ENCODE assay signal across 22 mouse cellular contexts in genomic region chr4:140500766-140501165, GRCm38 (mm10).
DNase-seq lines count a peak whose midpoint lies in the region; ATAC-seq and TF ChIP-seq lines count a peak whose summit lies in the region.
"Had no signal": no experiment of that assay in that cellular context is flagged by ENCODE, and none has a peak within 500 bp of the region (broad histone marks: within the 10 kb centered on the region; RNA-seq: fewer than 3 reads in every experiment).

No protein-coding gene starts in this region.

- H3K27me3 ChIP-seq in kidney, embryonic 15.5 days, result peaks cover 81% of the 10 kb centered on the region
- H3K27me3 ChIP-seq in limb, embryonic 10.5 days (ENCODE audit: low read depth, poor library complexity, severe bottlenecking), result no peaks in the 10 kb centered on the region
- H3K27me3 ChIP-seq in hindbrain, embryonic 12.5 days, result peaks cover 4% of the 10 kb centered on the region
- H3K27me3 ChIP-seq: embryonic facial prominence, embryonic 12.5 days; hindbrain, embryonic 15.5 days had no signal

- no peak overlapping the region for H3K4me2 ChIP-seq in kidney, embryonic 15.5 days
- H3K4me2 ChIP-seq in hindbrain, embryonic 12.5 days (replicated peaks), result no peak overlapping the region
- H3K4me2 ChIP-seq: embryonic facial prominence, embryonic 12.5 days; heart, embryonic 12.5 days; hindbrain, embryonic 15.5 days had no signal

- 52% methylated on average over 7 of the region's 7 CpGs for WGBS in kidney, embryonic 15.5 days
- WGBS in limb, embryonic 10.5 days, result 77% methylated on average over 7 of the region's 7 CpGs
- WGBS in hindbrain, embryonic 12.5 days, result 50% methylated on average over 7 of the region's 7 CpGs

- H3K36me3 ChIP-seq in kidney, embryonic 15.5 days, result no peaks in the 10 kb centered on the region
- H3K36me3 ChIP-seq in ES-E14 (ENCODE audit: control insufficient read depth, insufficient read depth, low read length, poor library complexity, severe bottlenecking), result no peaks in the 10 kb centered on the region
- no peaks in the 10 kb centered on the region for H3K36me3 ChIP-seq in limb, embryonic 10.5 days
- H3K36me3 ChIP-seq in hindbrain, embryonic 12.5 days, result no peaks in the 10 kb centered on the region
- H3K36me3 ChIP-seq: embryonic facial prominence, embryonic 12.5 days; heart, embryonic 12.5 days; hindbrain, embryonic 10.5 days; hindbrain, embryonic 15.5 days had no signal

- DNase-seq in kidney, postnatal 14 days, result no peak
- DNase-seq in ES-E14 (ENCODE audit: low read depth, low spot score) (no peak), R1 (ENCODE audit: low read depth, low spot score) (peak; percentile 62)
- no peak for DNase-seq in limb, embryonic 10.5 days (ENCODE audit: low spot score)
- no peak for DNase-seq in cerebellum, postnatal 10 days
- no peak for DNase-seq in thymus, postnatal 36 days
- DNase-seq: adrenal gland, postnatal 14 days; B cell, adult 2 months; cerebellum, adult 2 months; cerebellum, postnatal 14 days; gastrocnemius, postnatal 25 days; kidney, adult 2 months had no signal

- H3K9me3 ChIP-seq in kidney, embryonic 15.5 days (replicated peaks), result no peaks in the 10 kb centered on the region
- no peaks in the 10 kb centered on the region for H3K9me3 ChIP-seq in ES-E14 (ENCODE audit: control insufficient read depth, insufficient read depth, low read depth, low read length)
- no peaks in the 10 kb centered on the region for H3K9me3 ChIP-seq in limb, embryonic 10.5 days (replicated peaks)
- H3K9me3 ChIP-seq in hindbrain, embryonic 12.5 days (replicated peaks), result no peaks in the 10 kb centered on the region
- H3K9me3 ChIP-seq: embryonic facial prominence, embryonic 12.5 days; heart, embryonic 12.5 days; hindbrain, embryonic 10.5 days; hindbrain, embryonic 15.5 days had no signal

- in situ Hi-C loops in ES-E14 (cut with MboI; ENCODE audit: low sequenced_read_pairs in 2 of 2, unreplicated experiment in 2 of 2), result no loop called here

- ATAC-seq in kidney, embryonic 15.5 days (replicated peaks; ENCODE audit: low FRiP score), result no peak
- ATAC-seq in hindbrain, embryonic 12.5 days (ENCODE audit: low FRiP score), result no peak
- ATAC-seq: activated CD4-positive, CD25-positive, alpha-beta regulatory T cell, adult 4 months; CD4-positive, CD25-positive, alpha-beta regulatory T cell, adult 4 months; forebrain, embryonic 14.5 days; intestine, embryonic 16.5 days had no signal

- H3K4me3 ChIP-seq in kidney, embryonic 15.5 days (replicated peaks), result no peak overlapping the region
- no peak overlapping the region for H3K4me3 ChIP-seq in ES-E14 (ENCODE audit: insufficient read depth in 1 of 2, low read depth in 1 of 2, low read length in 2 of 2, poor library complexity in 1 of 2, severe bottlenecking in 1 of 2)
- no peak overlapping the region for H3K4me3 ChIP-seq in limb, embryonic 10.5 days
- H3K4me3 ChIP-seq in hindbrain, embryonic 12.5 days, result no peak overlapping the region
- H3K4me3 ChIP-seq: embryonic facial prominence, embryonic 12.5 days; heart, embryonic 12.5 days; hindbrain, embryonic 10.5 days; hindbrain, embryonic 15.5 days had no signal

- 0 out of 2 replicates have a peak overlapping the region, but pooled peaks have one; percentile 18 for H3K27ac ChIP-seq in kidney, embryonic 15.5 days
- H3K27ac ChIP-seq in ES-E14 (ENCODE audit: insufficient read depth, low read depth, low read length, poor library complexity, severe bottlenecking), result no peak overlapping the region
- 0 out of 2 replicates have a peak overlapping the region, but pooled peaks have one; percentile 4 for H3K27ac ChIP-seq in limb, embryonic 10.5 days
- H3K27ac ChIP-seq in hindbrain, embryonic 12.5 days, result no peak overlapping the region
- H3K27ac ChIP-seq: embryonic facial prominence, embryonic 12.5 days; hindbrain, embryonic 15.5 days had no signal

- H3K9ac ChIP-seq in kidney, embryonic 15.5 days, result no peak overlapping the region
- no peak overlapping the region for H3K9ac ChIP-seq in ES-E14 (ENCODE audit: insufficient read depth, low read depth, low read length, poor library complexity, severe bottlenecking)
- no peak overlapping the region for H3K9ac ChIP-seq in hindbrain, embryonic 12.5 days
- H3K9ac ChIP-seq: embryonic facial prominence, embryonic 12.5 days; heart, embryonic 12.5 days; hindbrain, embryonic 15.5 days had no signal

- H3K4me1 ChIP-seq in kidney, embryonic 15.5 days, result peaks cover 52% of the 10 kb centered on the region
- peaks cover 0 to 4% of the 10 kb centered on the region in 2 experiments; a peak in 1 of 4 replicates for H3K4me1 ChIP-seq in ES-E14 (ENCODE audit: control insufficient read depth in 2 of 2, insufficient read depth in 2 of 2, low read length in 2 of 2, poor library complexity in 1 of 2)
- H3K4me1 ChIP-seq in limb, embryonic 10.5 days, result peaks cover 55% of the 10 kb centered on the region
- H3K4me1 ChIP-seq in hindbrain, embryonic 12.5 days, result peaks cover 22% of the 10 kb centered on the region

TF ChIP-seq in ES-E14, 5 proteins besides CTCF, POLR2A, EP300 and RAD21:
- TF ChIP-seq HCFC1 (IDR thresholded peaks at IDR 0.05; ENCODE audit: borderline replicate concordance, insufficient read depth, low read length) (no peak), ZC3H11A (IDR thresholded peaks at IDR 0.05; ENCODE audit: borderline replicate concordance, low read depth, low read length) (no peak), MAFK (IDR thresholded peaks at IDR 0.05; ENCODE audit: insufficient read depth, low read depth, low read length) (0 out of 2 replicates have a peak, but pooled peaks have one; percentile 18), ZNF384 (IDR thresholded peaks at IDR 0.05; ENCODE audit: low read depth, low read length) (no peak), CHD2 (IDR thresholded peaks at IDR 0.05; ENCODE audit: low read depth, low read length) (no peak)

Comparison
In these comparisons a context has a peak if more than half of its experiments do, and no peak if none do; other contexts are left out.
1. H3K27ac ChIP-seq: peak in kidney, embryonic 15.5 days (single experiment) and limb, embryonic 10.5 days (single experiment); none in ES-E14 (single experiment) and hindbrain, embryonic 12.5 days (single experiment).